Mouse (Mus musculus) cerebral cortex, adult 2 months (tissue): ENCODE measurements around the gene Svop.

Experiments
- WGBS: fragments of 180-500 bp; shearing (Covaris S2); methylation state at CpG from one replicate; pipeline ENCODE4 v1.1.7; 2018; 5-methylcytosine and 5-hydroxymethylcytosine counted together

The Svop gene

DNA sequence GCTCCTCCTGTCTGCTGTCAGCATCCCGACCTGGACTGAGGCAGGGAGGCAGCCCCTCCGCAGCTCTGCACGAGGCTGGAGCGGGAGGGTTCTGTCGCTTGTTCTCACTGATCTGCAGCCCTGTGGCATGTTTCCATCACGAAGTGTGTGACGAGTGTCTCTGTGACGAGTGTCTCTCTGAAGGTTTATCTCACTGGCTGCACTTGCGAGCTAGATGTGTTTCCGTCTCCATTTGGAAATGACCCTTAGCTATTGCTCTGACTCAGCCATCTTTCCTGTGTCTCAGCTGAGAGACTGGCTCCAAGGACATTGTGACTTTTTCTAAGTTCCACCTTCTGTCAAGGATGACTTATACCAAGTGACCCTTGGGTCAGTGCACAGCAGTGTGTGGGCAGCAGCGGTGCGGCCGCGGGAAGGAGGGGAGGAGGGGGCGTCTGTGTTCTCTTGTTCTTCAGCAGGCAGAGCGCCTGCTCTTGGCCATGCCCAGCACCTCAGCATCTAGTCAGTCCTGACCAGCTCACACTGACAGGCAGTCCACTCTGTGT is 15.1 kb upstream of the Svop start:
- WGBS = 89% methylated on average over 16 of the region's 16 CpGs

DNA sequence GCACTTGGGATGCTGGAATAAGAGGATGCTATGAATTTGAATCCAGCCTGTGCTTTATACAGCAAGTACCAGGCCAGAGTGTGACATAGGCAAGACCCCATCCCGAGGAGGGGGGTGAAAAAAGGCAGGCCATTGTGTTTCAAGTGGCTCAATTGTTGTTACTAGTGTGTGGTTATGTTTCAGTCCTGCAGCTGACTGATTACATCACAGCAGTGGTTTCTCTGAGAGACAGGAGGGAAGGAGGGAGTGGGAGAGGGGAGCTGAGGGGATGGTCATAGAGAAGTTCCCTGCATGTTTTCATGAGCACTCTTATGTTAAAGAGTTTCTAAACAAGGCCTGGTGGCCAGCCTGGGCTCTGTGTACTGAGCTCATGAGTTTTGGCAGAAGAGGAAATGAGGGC is 11.4 kb upstream of the Svop start:
- 67% methylated on average over 1 of the region's 1 CpGs for WGBS

DNA sequence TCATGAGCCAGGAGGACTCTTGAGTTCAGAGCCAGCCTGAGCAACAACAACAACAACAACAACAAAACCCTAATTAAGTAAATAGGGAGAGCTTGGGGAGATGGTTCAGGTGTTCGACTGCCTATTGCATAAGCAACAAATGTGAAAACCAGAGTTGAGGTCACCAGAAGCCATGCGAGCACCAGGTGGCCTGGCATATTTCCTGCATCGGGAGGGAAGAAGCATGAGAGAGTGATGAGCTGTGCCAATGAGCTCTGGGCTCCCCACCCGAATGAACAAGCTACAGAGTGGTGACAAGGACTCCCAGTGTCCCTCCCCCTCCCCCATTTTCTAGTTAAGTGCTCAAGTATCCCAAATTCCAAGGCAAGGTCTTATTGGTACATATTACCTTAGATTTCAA is 10.5 kb upstream of the Svop start:
- WGBS = 62% methylated on average over 4 of the region's 4 CpGs

DNA sequence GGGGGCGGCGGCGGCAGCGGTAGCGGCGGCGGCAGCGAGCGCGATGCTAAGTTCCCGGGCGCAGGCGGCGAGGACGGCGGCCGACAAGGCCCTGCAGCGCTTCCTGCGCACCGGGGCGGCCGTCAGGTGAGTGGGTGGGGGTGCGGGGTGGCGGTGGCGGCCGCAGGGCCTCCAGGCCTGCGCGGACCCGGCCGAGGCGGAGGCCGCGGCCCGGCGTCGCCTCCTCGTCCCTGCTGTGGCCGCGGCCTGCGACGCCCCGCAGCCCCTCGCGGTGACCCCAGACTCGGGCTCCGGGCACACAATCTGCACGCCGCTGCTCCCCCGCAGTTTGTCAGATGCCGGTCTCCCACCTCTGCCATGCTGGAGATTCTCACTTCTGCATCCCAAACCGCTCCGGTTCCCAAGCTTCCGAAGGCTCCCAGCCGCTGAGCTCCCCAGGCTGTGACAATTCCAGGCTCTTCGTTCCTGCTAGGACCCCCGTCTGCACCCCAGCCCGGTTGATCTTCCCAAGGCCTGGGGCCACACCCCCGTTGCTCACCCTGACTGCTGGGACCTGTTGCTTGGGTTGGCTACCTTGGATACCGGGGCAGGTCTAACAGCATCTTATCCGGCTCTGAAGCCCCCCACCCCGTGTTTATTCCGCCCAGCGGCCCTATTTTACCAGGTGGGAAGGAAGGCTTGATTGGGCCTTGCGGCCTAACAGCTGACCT is 9.2 kb upstream of the Svop start:
- 3% methylated on average over 59 of the region's 64 CpGs for WGBS

DNA sequence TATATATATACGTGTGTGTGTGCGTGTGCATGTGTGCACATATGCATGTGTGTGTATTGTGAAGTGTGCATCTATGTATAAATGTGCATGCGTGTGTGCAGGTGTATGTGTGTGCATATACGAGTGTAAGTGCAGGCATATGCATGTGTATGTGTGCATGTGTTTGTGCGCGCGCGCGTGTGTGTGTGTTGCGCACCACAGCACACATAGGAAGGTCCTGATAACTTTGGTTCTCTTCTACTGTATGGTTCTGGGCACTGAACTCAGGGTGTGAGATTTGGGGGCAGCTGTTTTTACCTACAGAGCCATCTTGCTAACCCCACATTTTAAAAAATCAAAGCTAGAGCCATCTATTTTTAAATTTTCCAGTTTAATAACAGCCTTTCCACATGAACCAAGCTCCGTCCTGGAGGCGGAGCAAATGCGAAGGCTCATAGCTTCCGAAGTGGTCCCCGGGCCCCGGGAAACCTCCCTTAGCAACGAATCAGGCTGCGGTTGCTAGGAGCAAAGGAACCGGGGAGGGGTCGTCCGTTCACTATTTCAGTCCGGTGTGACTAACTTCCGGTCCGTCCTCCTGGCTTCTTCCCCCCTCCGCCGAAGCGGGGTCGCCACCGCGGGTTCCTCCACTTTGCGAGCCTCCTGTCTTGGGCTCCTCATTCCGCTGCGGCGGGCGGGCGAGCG is 8.5 kb upstream of the Svop start:
- WGBS = 6% methylated on average over 37 of the region's 37 CpGs

DNA sequence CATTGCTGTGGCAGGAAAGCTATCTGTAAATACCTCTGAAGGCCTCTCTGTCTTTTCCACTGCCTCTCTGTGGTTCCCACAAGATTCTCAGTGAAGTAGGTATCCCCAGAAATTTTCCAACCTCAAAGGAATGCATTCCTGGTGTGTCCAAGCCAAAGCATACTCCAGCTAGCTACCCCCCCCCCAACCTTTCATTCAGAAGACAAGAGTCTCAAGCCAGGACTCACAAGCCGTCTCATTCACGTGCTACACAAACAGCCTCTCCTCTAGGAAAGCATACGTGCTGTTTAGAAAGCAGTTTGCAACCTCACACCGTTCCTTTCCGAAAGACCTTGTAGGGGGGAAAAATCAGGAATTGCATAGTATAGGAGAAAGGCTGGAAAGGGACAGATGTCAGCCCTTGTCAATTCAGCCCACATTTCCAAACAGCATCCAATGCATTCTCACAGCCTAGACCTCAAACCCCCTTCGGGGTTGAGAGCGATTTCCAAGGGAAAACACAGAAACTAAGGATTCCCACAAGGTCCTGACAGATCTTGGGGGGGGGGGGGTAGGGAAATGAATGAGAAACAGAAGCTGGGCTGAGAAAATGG is 853 bp downstream of the Svop start:
- WGBS = 7% methylated on average over 7 of the region's 7 CpGs

DNA sequence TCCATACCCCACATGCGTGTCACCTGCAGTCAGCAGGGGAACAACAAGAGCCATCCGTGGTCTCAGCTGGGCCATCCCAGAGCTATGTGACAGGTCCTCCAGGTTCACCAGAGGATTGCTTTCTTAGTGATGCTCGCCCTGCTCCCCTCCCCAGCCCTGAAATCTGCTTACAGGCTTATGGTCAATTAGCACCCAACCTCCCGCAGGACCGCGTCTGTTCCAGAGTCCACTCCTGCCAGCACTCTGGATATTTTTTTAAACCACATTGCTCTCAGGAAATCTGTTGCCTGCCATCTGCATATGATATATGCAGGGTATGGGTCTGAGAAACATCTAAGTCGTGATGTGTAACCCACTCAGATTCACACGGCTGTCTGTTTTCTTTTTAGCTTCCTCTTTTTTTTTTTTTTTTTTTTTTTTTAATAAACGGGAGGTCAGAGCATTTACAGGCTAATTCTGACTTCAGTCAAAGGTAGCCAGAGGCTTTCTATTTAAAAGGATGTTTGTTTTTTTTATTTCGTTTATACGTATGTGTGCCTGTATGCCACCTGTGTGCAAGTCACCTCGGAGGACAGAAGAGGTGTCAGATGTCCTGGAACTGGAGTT is 3.4 kb downstream of the Svop start:
- WGBS = 41% methylated on average over 12 of the region's 12 CpGs

DNA sequence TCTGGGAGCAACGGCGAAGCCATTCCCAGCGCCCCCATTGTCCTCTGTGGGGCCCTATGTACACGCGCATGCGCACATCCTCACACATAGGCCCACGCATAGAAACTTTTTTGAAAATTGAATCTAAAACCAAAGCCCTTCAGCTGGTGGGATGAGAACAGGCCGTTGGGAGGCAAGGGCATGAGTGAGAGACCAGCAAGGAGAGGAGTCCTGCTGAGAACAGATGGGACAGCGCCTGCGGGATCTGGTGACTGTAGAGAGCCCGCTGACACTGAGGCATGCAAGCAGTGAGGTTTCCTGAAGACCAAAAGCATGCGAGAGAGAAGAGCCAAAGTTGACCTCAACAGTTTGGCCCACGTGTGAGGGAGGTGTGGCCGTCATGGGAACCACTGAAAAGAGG is 5.9 kb downstream of the Svop start:
- WGBS = 77% methylated on average over 14 of the region's 14 CpGs

DNA sequence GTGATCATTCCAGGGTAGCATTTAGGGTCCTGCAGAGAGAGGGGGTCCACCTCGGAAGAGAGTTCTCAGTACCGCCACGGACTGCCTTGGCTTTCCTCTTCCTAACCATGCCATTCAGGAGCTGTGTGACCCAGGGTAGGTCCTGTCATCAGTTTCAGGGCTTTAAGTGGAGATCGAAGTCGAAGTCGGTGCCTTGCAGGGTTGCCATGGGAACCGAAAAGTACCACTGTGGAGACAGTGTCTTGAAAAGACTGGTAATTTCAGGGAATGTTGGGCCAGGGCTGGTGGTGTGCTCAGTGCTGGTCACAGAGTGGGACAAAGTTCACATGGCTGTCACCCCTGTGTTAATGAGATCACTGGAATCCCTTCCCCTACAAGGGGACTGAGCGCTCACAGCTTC is 14.4 kb downstream of the Svop start:
- 57% methylated on average over 8 of the region's 8 CpGs for WGBS

DNA sequence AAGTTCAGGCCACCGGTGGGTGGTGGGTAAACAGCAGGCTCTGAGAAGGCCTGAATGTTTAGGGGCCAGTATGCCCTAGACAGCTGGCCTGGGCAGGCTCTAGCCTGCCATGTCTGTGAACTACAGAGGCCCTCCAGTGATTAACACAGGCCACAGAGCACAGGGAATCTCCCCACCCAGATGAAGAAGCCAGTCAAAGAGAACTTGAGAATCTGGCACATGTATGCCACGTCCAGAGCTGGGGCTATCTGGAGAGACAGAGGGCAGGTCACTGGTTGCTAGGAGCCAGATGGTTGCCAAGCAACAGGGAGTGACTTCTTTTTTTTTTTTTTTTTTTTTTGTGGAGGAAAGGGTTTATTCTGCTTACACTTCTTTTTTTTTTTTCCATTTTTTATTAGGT is 19.1 kb downstream of the Svop start:
- WGBS = 56% methylated on average over 2 of the region's 2 CpGs

DNA sequence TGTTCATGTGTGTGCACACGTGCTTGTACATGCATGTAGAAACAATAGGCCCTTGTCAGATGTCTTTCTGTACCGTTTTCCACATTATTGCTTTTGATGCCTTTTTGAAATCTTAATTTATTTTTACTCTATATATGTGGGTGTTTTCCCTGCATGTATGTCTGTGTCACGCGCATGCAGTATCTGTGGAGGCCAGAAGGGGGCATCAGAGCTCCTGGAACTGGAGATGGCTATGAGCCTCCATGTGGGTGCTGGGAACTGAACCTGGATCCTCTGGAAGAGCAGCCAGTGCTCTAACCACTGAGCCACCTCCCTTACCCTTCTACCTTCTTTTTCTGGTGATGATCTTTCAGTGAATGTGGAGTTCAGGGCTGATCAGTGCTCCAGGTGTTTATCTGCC is 20.5 kb downstream of the Svop start:
- 73% methylated on average over 4 of the region's 4 CpGs for WGBS

DNA sequence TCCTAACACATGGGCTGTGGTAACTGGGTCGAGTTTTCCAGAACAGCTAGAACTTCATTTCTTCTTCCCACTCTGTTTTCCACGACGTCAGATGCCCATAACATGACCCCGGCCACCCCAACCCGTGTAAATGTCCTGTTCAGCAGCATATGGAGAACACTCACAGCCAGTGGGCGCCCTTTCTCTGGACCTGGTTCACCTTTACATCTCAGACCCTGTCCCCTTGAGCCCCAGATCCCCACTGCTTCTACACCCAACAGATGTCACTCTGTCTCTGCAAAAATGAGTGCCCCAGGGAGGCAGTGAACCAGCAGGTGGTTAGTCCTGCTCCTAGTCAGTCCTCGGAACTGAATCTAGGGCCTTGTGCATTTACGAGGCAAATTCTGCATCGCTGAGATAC is 23.4 kb downstream of the Svop start:
- WGBS = 61% methylated on average over 9 of the region's 9 CpGs

DNA sequence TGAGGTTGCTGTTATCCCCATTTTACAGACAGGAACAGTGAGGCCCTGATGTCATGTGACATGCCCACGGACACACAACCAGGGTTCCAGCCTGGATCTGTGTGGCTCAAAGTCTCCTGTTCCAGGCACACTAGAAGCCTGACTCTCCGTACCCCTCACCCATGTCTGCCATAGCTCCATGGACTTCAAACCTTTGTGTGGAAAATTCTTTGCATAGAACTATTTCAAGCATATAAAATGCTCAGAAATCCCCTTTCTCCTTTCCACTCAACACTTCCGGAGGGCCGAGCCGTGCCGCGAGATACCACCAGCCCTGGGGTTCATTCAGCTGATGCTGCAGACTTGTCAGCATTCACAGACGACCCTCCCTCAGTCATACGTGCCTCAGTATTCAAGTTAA is 23.8 kb downstream of the Svop start:
- 78% methylated on average over 9 of the region's 9 CpGs for WGBS

DNA sequence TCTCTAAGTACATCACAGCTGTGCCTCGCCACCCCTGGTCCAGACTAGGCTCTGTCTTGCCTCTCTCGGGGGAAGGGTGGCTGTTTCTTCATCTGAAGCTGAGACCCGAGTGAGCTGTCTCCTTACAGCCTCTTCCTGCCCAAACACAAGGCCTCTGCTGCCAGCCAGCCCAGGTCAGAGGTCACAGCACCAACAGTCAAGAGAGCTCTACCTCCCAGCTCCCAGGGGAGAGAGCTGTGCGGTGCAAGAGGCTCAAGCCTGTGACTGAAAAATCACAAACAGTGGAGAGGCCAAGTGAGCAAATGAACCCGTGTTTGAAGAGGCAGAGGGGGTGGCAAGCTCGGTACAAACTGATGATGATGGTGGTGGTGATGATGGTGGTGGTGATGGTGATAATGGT is 24.8 kb downstream of the Svop start:
- WGBS = 61% methylated on average over 6 of the region's 6 CpGs

DNA sequence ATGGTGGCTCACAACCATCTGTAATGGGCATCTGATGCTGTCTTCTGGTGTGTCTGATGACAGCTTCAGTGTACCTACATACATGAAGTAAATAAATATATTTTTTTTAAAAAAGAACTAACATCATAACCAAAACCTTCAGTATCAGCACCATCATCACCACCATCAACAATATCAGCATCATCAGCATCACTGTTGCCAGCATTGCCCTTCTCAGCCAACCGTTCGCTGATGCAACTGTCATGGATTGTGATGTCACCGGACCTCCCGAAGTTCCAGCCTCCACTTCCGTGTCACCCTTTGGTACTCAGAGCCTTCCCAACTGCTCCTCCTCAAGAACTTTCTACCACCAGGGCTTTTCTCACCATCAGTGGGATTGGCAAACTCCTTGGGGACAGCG is 26.2 kb downstream of the Svop start, which contains the start of gene Usp30:
Gene Usp30, plus strand, starts transcription at position 301 of the 400 bp plus-strand sequence.
- WGBS = 93% methylated on average over 6 of the region's 6 CpGs

DNA sequence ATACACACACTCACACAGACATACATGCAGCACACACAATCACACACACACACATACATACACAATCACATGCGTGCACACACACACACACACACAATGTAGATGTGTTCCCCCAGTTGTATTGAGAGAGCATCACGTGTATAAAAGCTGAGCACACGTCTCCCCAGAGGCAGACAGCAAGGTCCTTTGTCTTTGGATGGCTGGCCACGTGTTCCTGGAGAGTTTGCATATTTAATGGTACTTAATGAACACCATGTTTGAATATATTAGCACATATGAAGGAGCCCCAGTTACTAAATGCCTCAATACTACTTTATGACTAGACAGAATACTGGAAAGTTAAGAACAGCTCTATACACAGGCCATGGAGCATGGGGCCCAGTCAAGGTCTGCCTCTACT is 27.4 kb downstream of the Svop start:
- WGBS = 48% methylated on average over 4 of the region's 4 CpGs

DNA sequence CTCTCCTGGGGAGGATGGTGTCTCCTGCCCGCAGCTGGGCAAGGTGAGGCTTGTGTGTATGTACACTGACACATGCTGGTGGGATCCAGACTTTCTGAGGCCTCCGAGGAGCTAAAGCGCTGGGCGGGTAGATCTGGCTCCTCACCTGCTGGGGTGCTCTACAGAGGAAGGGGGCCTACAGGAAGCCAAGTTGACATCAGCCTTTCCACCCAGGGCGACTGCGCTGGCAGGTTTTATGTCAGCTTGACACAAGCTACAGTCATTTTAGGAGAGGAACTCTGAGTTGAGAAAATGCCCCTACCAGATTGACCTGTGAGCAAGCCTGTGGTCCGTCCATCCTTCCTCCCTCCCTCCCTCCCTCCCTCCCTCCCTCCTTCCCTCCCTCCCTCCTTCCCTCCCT is 29.7 kb downstream of the Svop start:
- 63% methylated on average over 7 of the region's 7 CpGs for WGBS

DNA sequence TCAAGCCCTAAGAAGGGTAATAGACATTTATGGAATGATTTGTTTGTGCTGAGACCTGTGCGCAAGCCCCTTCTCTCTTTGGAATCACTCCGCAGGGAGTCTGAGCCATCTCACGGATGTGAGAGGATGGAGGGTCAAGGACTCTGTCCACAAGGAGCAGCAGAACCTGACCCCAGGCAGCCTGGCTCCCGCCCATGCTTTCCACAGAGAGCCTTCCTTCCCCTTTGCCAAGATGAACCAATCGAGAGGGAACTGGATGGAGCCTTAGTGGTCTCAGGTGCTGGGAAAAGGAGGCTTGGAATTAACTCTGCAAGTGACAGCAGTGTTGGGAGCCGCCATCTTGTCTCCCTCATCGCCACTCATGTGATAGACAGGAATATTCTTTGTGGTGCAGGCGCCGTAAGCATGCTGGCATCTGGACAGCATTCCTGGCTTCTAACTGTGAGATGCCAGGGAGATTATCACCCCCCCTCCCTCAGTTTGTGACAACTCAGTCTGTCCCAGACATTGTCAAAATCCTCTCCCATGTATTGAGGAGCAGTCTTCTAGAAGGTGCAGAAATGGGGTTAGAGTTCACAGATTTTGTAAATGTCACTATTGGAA is 34.1 kb downstream of the Svop start:
- 64% methylated on average over 9 of the region's 9 CpGs for WGBS

DNA sequence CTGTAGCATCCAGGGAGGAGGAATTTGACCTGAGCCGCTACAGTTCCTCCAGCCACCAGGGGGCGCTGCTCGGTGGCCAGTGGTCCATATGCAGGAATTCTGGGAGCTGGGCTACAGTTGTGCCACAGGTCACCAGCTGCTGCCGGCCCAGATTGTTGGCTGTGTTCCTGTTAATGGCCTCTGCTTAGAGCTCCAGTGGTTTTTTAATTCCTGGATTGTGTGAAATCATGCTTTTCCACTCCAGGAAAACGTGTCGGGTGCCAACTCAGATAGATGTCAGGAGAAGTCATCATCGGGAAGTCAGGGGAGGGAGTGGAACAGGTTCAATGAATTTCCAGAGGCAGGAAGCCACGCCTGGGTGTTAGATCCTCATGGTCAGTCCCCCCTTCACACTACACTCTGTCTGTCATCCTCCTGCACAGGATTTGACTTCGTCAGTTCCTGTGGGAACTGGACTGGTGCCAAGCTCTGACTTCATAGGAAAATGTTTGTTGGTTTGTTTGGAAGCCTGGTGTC is 39.1 kb downstream of the Svop start:
- 21% methylated on average over 9 of the region's 9 CpGs for WGBS

DNA sequence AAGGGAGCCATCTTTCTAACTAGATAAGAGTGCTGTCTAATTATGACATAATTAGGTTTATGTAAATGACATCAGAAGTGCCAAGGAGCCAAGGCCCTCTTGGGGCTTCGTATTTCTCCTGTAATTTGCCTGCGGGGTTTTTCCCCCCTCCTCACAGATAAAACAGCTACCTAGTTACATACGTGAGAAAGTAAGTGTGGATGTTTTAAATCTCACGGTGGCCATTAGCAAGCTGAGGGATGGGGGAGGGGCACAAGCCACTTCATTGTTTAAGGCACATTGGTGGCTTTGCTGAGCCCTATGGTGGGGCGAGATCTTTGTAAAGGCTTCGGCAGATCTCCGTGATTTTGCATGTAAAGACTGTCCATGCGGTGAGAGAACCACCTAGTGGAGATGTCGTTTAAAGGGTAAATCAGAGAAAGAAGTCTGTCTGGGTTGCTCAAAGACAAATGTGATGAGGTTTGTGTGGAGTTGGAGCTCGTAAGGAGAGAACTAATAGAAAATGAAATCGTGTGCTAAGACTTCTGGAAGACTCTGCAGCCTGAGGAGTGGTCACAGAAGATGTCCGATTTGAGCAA is 42.5 kb downstream of the Svop start:
- 53% methylated on average over 12 of the region's 12 CpGs for WGBS

DNA sequence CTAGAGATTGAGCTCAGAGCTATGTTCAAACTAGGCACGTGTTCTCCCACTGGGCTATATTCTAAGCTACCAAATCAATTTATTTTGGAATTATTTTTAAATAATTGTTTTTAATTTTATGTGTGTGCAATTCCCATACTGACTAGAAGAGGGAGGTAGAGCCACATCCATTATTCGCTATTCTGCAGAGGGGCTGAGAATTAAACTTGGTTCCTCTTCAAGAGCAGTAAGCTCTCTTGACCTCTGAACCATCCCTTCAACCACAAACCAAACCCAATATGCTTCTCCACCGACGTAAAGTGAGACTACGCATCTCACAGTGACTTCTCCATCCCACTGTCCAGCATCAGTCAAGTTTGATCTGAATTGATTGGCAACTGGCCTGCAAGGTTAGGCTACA is 44.2 kb downstream of the Svop start:
- 78% methylated on average over 5 of the region's 5 CpGs for WGBS

DNA sequence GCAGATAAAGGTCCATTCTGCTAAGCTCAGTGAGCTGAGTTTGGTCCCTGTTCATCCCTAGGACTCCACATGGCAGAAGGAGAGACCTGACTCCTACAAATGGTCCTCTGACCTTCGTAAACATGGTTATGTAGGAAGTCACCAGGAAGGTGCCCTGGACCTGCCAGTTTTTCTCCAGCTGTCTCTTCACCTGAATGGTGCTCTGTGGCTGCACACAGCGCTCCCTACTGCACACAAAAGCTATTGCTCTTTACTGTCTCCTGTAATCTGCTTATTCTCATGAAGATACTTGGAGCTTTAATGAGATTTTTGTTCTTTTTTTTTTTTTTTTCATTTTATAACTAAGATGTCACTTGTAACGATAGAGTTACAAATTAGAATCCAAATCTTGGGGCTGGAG is 44.8 kb downstream of the Svop start:
- 56% methylated on average over 3 of the region's 3 CpGs for WGBS
